28 mouse cellular contexts compared by ENCODE assay signal in genomic region chr2:131617916-131618315, GRCm38 (mm10). TPM values are rescaled to one million over a fixed set of nuclear protein-coding genes. Genes with fewer than 3 reads are reported as not detected.
"Had no signal": no experiment of that assay in that cellular context is flagged by ENCODE, and none has a peak within 500 bp of the region (broad histone marks: within the 10 kb centered on the region; RNA-seq: fewer than 3 reads in every experiment).

No protein-coding gene starts in this region.

- H3K9me3 ChIP-seq: heart, embryonic 13.5 days; heart, embryonic 15.5 days; kidney, embryonic 15.5 days; limb, embryonic 13.5 days; limb, embryonic 15.5 days; liver, embryonic 12.5 days had no signal

- H3K27me3 ChIP-seq: heart, embryonic 13.5 days; heart, embryonic 15.5 days; kidney, embryonic 15.5 days; limb, embryonic 13.5 days; limb, embryonic 15.5 days; liver, embryonic 12.5 days had no signal

- H3K4me3 ChIP-seq: heart, adult 2 months; heart, embryonic 13.5 days; heart, embryonic 15.5 days; kidney, embryonic 15.5 days; limb, embryonic 13.5 days; limb, embryonic 15.5 days; liver, embryonic 12.5 days had no signal

- H3K9ac ChIP-seq: heart, embryonic 13.5 days; heart, embryonic 15.5 days; hindbrain, embryonic 14.5 days; kidney, embryonic 15.5 days; limb, embryonic 13.5 days; limb, embryonic 15.5 days; liver, embryonic 12.5 days; liver, embryonic 14.5 days had no signal

- H3K4me2 ChIP-seq: heart, embryonic 11.5 days; heart, embryonic 13.5 days; heart, embryonic 15.5 days; hindbrain, embryonic 14.5 days; kidney, embryonic 15.5 days; limb, embryonic 13.5 days; limb, embryonic 15.5 days; liver, embryonic 12.5 days had no signal

- ATAC-seq: intestine, embryonic 16.5 days; liver, embryonic 12.5 days had no signal

- H3K4me1 ChIP-seq: heart, embryonic 13.5 days; heart, embryonic 15.5 days; kidney, embryonic 15.5 days; limb, embryonic 13.5 days; limb, embryonic 15.5 days; liver, embryonic 12.5 days had no signal

- H3K36me3 ChIP-seq: heart, embryonic 13.5 days; heart, embryonic 15.5 days; kidney, embryonic 15.5 days; limb, embryonic 13.5 days; limb, embryonic 15.5 days; liver, embryonic 12.5 days had no signal

- H3K27ac ChIP-seq: heart, adult 2 months; heart, embryonic 13.5 days; heart, embryonic 15.5 days; hindbrain, embryonic 14.5 days; kidney, embryonic 15.5 days; kidney, postnatal 0 days; limb, embryonic 13.5 days; limb, embryonic 15.5 days; liver, embryonic 12.5 days; liver, embryonic 14.5 days had no signal

- DNase-seq: gastrocnemius, postnatal 14 days; gastrocnemius, postnatal 36 days; heart, adult 11 months; heart, adult 2 months; heart, postnatal 14 days; heart, postnatal 36 days; kidney, adult 11 months; kidney, adult 2 months; kidney, adult 9 months; kidney, postnatal 14 days; kidney, postnatal 36 days; layer of hippocampus, adult 9-11 months; layer of hippocampus, postnatal 36 days; left cerebral cortex, postnatal 4 days had no signal

RNA-seq across cellular contexts. Expression of gene Adra1d, which starts 55.8 kb away (rescaled TPM):
- total RNA-seq: hematopoietic stem cell, adult 5-6 weeks; liver, adult 2 months had no signal
- polyA plus RNA-seq: limb, embryonic 11.5 days had no signal
